Mouse (Mus musculus) ES-Bruce4 (cell line): Measurements from ENCODE around the gene Abca17.

Experiments used
- CTCF ChIP-seq: IDR thresholded peaks from one replicate; pipeline ENCODE4 v1.8.1; 2011; ENCODE audit warnings: low read depth, low read length
- POLR2A ChIP-seq: IDR thresholded peaks from one replicate; pipeline ENCODE4 v1.8.1; 2011; ENCODE audit warnings: low read length; ENCODE audit not compliant: insufficient read depth

DNA sequence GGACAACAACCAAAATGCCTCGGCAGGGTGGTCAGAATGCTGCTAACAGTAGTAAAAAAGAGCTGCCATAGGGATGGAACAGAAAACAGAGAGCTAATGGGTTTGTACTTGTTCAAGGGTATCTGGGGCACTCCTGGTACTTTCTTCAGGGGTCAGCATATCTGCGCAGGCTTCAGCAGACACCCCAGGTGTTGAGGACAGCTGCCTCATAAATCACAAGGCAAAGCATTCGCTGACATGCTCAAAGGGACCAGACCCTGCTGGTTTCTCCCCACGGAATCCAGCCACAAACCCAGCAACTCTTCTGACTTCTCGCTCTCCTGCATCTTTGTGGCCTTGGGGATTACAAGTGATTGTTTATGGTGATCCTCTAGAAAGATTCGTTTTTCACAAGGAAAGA, 128.2 kb downstream of the Abca17 start:
- TF ChIP-seq POLR2A, result no peak
- no peak for TF ChIP-seq CTCF
